Mouse (Mus musculus) liver, postnatal 0 days (tissue): ENCODE measurements at regions not wholly inside any gene's neighbourhood (a gene's known extent, or its start where the extent isn't known, plus 50 kb on each side); places are given as distances from the start of the nearest gene placed in this dataset.

ENCODE experiments used
- CTCF ChIP-seq: sonication (generic); IDR thresholded peaks from 2 replicates; pipeline ENCODE4 v1.5.1; 2016; ENCODE audit warnings: antibody characterized with exemption, low read depth
- EP300 ChIP-seq: IDR thresholded peaks from 2 replicates; pipeline ENCODE4 v1.6.1; 2016; ENCODE audit warnings: antibody characterized with exemption, low read depth, mild to moderate bottlenecking

- no peak for TF ChIP-seq CTCF
- no peak for TF ChIP-seq EP300
Measured at GRCm38 (mm10) chr13:83747671-83748070, 243.8 kb downstream of the Mef2c start.
